Mouse (Mus musculus) spleen, adult 2 months (tissue): ENCODE measurements at regions not wholly inside any gene's neighbourhood (a gene's known extent, or its start where the extent isn't known, plus 50 kb on each side); places are given as distances from the start of the nearest gene placed in this dataset.

ENCODE experiments used
- CTCF ChIP-seq: fragments of 200-500 bp; IDR thresholded peaks from 2 replicates; pipeline ENCODE4 v1.5.1; 2011; ENCODE audit warnings: mild to moderate bottlenecking, inconsistent platforms; ENCODE audit not compliant: insufficient read depth, insufficient read length, insufficient replicate concordance; ENCODE audit errors: extremely low read depth
- POLR2A ChIP-seq: fragments of 200-500 bp; IDR thresholded peaks from 2 replicates; pipeline ENCODE4 v1.6.1; 2011; ENCODE audit warnings: low read depth, low read length, inconsistent platforms

- TF ChIP-seq CTCF (no peak), POLR2A (no peak)
These were observed 372.2 kb upstream of the Mmadhc start for GRCm38 (mm10) chr2:50668789-50669188.
